Mouse (Mus musculus) midbrain, embryonic 10.5 days (tissue): ENCODE results near the gene Ptpn9. TPM values are rescaled to one million over a fixed set of nuclear protein-coding genes. Genes with fewer than 3 reads are reported as not detected.
"Not testable (repeated sequence)": the region's sequence is repeated elsewhere in the genome, so short reads cannot be mapped to it uniquely, and the experiment has no call there.

Experiments used
- DNase-seq: peaks from one replicate; pipeline ENCODE4 v3.0.0-alpha.2; 2017; ENCODE audit warnings: low spot score
- H3K27ac ChIP-seq: fragments of 300-500 bp; sonication (generic); replicated peaks from 2 replicates; pipeline ENCODE4 v1.5.1; 2016; ENCODE audit warnings: mild to moderate bottlenecking
- H3K27me3 ChIP-seq: fragments of 300-500 bp; sonication (generic); 2 replicates; pipeline ENCODE4 v1.6.1; 2016; ENCODE audit warnings: low read depth, mild to moderate bottlenecking; ENCODE audit not compliant: poor library complexity, severe bottlenecking
- H3K36me3 ChIP-seq: fragments of 300-500 bp; sonication (generic); 2 replicates; pipeline ENCODE4 v1.6.1; 2016; ENCODE audit warnings: mild to moderate bottlenecking, moderate library complexity
- H3K4me1 ChIP-seq: fragments of 300-500 bp; sonication (generic); 2 replicates; pipeline ENCODE4 v1.6.1; 2016
- H3K4me3 ChIP-seq: fragments of 300-500 bp; sonication (generic); 2 replicates; pipeline ENCODE4 v1.5.1; 2016; ENCODE audit warnings: mild to moderate bottlenecking, moderate library complexity
- H3K9me3 ChIP-seq: fragments of 300-500 bp; sonication (generic); replicated peaks from 2 replicates; pipeline ENCODE4 v1.6.1; 2016; ENCODE audit warnings: mild to moderate bottlenecking
- WGBS: fragments of 180-500 bp; shearing (Covaris S2); methylation state at CpG from one replicate; pipeline ENCODE4 v1.1.7; 2016; 5-methylcytosine and 5-hydroxymethylcytosine counted together
- polyA plus RNA-seq: library from polyadenylated mRNA; unstranded; fragments of >200 nt; fragmentation: Nextera tagmentation; extraction: Ambion mirVana; gene quantifications from 2 replicates; pipeline ENCODE4 v1.2.1, GENCODE M21; 2016

Ptpn9 gene
- 18.2 and 19.6 TPM in 2 replicates for polyA plus RNA-seq

DNA sequence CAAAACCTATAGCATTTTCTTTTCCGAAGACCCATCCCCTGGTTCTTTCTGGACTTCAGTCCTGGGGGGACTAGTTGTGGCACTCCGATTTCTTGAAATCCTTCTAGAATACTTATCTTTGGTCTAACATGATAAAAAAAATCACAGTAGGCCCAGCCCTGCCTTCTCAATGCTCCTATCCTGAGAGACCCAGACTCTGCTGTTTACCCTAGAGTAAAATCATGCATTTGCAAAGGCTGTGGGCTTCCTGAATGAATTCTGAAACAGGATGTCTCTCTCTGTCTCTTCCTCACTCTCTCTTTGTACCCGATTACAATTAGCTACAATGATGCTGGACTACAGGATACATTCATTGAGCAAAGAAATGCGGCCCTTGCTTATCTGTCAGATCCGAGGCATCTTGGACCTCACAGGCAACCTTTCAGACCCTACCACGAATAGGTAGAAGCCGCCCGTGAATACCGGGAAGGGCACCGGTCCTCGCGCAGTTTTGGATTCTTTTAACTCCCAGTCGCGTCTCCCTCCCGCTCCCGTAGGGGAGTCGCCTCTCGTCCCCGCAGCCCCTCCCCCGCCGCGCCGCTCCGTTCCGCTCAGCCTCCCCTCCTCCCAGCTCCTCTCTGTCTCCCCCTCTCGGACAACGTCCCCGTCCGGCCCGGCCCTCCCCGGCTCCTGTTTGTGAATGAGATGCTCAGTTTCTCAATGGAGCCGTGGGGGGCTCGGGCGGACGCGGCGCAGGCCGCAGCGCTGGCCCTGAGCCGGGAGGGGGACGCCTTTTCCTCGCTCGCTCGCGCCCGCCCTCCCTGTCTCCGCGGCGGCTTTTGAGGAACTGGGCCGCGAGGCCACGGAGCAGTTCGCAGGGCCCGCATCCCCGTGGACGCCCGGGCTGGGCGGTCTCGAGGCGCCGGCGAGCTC lies at the start of gene Ptpn9:
Gene Ptpn9, plus strand, starts transcription at position 638 of the 912 bp plus-strand sequence.
- Histone ChIP-seq H3K27ac (peak within 1 kb of the TSS; percentile 98), H3K4me3 (peak within 1 kb of the TSS; percentile 92), H3K4me1 (peaks cover 18% of the 10 kb centered on the region), H3K9me3 (no peaks in the 10 kb centered on the region), H3K36me3 (peaks cover under 1% of the 10 kb centered on the region; the same call in 1 of the 2 replicates), H3K27me3 (no peaks in the 10 kb centered on the region)
- WGBS = 2% methylated on average over 62 of the region's 62 CpGs
- DNase-seq = peak; percentile 95

DNA sequence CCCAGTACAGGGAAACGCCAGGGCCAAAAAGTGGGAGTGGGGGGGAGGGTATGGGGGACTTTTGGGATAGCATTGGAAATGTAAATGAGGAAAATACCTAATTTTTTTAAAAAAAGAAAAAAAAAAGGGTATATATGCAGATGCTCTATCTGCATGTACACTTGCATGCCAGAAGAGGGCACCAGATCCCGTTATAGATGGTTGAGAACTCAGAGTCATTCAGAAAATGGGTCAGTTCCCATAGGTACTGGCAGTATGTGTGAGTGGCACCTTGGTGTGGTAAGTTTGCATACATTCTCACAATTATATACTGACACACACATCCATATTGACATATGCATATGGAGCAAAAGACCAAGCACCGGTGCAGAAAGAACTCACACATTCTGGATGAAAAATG lies 47.2 kb upstream of the Ptpn9 start:
- H3K36me3 ChIP-seq, H3K9me3 ChIP-seq, H3K4me3 ChIP-seq, H3K27me3 ChIP-seq, H3K27ac ChIP-seq: not testable (repeated sequence)
- WGBS = 36% methylated on average over 3 of the region's 3 CpGs
- peak; percentile 40 for DNase-seq
- H3K4me1 ChIP-seq = peaks cover 17% of the 10 kb centered on the region

DNA sequence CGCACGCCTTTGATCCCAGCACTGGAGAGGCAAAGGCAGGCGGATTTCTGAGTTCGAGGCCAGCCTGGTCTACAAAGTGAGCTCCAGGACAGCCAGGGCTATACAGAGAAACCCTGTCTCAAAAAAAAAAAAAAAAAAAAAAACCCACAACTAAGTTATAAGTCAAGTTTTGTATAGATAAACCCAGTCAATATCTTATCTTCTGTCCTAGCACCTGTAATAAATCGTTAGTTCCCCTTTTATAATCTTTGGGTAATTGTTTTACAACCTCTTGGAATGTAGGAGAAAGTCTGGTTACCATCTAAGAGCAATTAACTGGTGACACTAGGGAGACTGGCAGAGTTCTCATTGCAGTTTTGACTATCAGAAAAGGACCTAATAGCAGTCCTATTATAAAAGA lies 46.0 kb upstream of the Ptpn9 start:
- H3K4me1 ChIP-seq = peaks cover 17% of the 10 kb centered on the region
- H3K27me3 ChIP-seq, H3K9me3 ChIP-seq, DNase-seq, H3K27ac ChIP-seq, H3K36me3 ChIP-seq, H3K4me3 ChIP-seq: not testable (repeated sequence)
- 89% methylated on average over 5 of the region's 5 CpGs for WGBS

DNA sequence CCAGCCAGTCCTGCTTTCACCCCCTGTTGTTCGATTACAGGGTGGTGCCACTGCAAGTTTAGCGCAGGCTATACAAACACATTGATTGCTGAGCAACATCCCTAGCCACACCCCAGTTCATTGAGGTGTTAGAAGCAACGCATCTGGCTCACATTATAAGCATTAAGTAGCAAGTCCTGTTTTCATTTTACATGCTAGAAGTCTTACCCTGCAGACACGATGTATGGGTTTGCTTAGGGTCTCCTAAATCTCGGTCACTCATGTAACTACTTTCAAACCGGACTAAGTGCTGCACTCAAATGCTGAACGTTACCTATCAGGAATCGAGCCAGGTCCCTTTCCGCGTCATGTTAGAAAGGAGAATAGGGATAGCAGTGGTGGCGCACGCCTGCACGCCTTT lies 45.0 kb upstream of the Ptpn9 start:
- Histone ChIP-seq H3K27ac (peak overlapping the region; percentile 92), H3K4me3 (peak overlapping the region; percentile 71), H3K4me1 (peaks cover 17% of the 10 kb centered on the region), H3K9me3 (no peaks in the 10 kb centered on the region), H3K36me3 (no peaks in the 10 kb centered on the region), H3K27me3 (no peaks in the 10 kb centered on the region)
- peak; percentile 18 for DNase-seq
- WGBS = 38% methylated on average over 13 of the region's 13 CpGs

DNA sequence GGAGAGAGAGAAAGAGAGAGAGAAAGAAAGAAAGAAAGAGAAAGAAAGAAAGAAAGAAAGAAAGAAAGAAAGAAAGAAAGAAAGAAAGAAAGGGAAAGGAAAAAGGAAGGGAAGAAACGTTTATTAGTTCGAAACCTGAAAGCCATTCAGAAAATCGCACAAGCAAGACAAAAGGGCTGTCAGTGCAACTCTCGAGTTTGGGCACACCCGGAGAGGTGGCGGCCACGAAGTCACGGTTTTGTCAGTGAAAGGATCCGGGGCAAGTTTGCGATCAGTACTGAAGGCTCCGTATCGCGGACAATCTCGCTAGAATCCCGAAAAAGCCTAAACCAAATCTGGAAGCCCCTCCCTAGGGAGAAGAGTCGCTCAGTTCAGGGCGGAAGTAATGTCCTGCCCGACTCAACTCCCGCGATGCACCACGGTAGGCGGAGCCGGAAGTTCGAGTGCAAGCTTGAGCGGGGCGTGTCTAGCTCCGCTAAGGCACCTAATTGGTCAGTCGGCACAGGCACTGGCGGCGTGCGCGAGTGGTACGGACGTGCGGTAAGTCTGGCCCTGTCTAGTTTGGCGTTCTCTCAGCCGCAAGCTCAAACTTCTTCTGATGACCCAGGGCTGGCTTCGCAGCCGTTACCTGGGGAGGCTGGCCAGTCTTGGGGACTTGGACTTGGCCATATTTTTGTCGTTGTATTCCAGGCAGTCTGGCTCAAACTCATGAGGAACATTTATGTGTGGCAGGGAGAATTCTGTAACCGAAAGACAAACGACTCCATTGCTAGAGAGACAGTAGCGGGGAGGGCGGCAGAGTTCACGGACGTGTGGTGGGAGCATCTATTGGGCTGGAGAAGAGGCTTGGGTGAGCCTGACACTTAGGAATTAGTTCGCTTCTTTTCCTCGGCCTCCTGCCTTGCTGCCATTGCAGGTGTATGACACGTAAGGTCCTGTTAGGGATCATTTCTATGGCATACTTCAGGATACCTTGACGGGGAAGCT lies 44.0 kb upstream of the Ptpn9 start, which contains the start of gene Snupn:
Gene Snupn, plus strand, starts transcription at position 465 of the 987 bp plus-strand sequence.
- peak; percentile 98 for DNase-seq
- H3K9me3 ChIP-seq = no peaks in the 10 kb centered on the region
- H3K4me3 ChIP-seq = peak within 1 kb of the TSS; percentile 71
- no peaks in the 10 kb centered on the region for H3K27me3 ChIP-seq
- WGBS = 1% methylated on average over 50 of the region's 50 CpGs
- H3K4me1 ChIP-seq = peaks cover 17% of the 10 kb centered on the region
- H3K27ac ChIP-seq = peak within 1 kb of the TSS; percentile 92
- H3K36me3 ChIP-seq = peaks cover 3% of the 10 kb centered on the region; the same call in 1 of the 2 replicates

DNA sequence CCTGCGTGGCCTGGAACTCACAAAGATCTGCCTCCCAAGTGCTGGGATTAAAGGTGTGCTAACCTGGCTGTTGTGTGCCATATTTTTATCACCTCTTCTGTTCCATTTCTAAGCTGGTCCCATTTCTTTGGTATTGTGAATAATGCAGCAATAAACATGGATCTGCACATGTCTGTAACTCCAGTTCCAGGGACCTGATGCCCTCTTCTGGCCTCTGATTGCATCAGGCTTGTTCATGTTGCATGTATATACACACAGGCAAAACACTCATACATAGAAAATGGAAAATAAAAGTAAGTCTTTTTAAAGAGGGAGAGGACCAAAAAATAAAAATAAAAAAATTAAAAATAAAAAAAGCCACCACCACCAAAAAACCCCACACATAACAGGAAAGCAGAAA lies 41.2 kb upstream of the Ptpn9 start:
- DNase-seq = no peak
- 94% methylated on average over 1 of the region's 1 CpGs for WGBS
- peaks cover 17% of the 10 kb centered on the region for H3K4me1 ChIP-seq
- H3K9me3 ChIP-seq = no peaks in the 10 kb centered on the region
- H3K27ac ChIP-seq = no peak overlapping the region
- H3K27me3 ChIP-seq = no peaks in the 10 kb centered on the region
- H3K36me3 ChIP-seq = peaks cover 19% of the 10 kb centered on the region
- H3K4me3 ChIP-seq = no peak overlapping the region

DNA sequence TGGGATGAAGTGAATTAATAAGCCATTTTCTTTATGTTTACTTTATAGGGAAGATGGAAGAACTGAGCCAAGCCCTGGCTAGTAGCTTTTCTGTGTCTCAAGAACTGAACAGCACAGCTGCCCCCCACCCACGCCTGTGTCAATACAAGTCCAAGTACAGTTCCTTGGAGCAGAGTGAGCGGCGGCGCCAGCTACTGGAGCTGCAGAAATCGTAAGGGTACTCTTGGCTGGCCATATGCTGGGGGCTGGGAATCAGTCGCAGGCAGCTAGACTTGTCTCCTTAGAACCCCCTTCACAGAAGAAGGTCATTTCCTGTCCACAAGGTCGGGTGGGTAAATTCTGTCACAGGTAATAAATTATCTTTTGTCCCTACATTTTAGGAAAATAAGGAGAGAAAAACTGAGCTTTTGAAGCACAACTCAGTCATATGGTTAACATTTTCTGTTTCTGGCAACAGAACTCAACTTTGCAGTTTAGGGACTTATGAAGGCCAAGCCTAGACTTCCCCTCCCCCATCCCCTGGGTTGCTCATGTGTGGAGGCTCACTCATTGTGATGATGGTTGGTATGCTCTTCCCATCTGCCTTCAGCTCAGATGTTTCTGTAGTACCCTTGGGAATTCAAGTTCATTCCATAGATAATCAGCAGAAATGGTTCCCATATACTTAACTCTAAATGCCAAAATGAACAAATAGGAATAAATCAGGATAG lies 37.6 kb upstream of the Ptpn9 start:
- no peaks in the 10 kb centered on the region for H3K27me3 ChIP-seq
- H3K9me3 ChIP-seq = peaks cover 5% of the 10 kb centered on the region; the same call in 1 of the 2 replicates
- WGBS = 85% methylated on average over 7 of the region's 7 CpGs
- no peak for DNase-seq
- H3K36me3 ChIP-seq = peaks cover 36% of the 10 kb centered on the region
- no peak overlapping the region for H3K27ac ChIP-seq
- 0 out of 2 replicates have a peak, but pooled peaks cover 2% of the 10 kb centered on the region for H3K4me1 ChIP-seq
- H3K4me3 ChIP-seq = no peak overlapping the region

DNA sequence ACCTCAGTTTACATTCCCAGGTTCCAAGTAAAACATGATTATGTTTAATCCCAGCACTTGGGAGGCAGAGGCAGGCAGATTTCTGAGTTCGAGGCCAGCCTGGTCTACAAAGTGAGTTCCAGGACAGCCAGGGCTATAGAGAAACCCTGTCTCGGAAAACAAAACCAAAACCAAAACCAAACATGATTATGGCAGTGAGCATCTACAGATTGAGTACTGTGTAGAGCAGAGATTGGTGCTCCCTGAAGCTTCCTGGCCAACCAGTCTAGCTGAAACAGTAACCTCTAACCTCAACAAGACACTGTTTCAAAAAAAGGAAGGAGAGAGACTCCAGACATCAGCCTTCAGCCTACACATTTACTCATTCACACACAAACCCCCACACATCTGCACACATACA lies 36.0 kb upstream of the Ptpn9 start:
- 93% methylated on average over 2 of the region's 2 CpGs for WGBS
- H3K36me3 ChIP-seq = peaks cover 51% of the 10 kb centered on the region

DNA sequence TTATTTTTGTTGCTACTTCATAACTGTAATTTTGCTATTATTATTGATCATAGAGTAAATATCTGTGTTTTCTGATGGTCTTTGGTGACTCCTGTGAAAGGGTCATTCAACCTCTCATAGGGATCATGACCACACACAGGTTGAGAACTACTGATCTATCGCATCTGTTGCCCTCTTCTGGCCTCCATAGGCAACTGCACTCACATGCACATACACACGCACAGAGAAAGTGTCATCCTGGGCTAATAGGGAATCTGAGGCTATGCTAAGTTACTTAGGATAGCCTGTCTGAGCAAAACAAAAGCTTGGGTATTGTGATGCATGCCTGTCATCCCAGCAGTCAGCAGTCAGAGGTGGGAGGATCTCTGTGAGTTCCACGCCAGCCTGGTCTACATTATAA lies 33.1 kb upstream of the Ptpn9 start:
- peaks cover 5% of the 10 kb centered on the region; the same call in 1 of the 2 replicates for H3K9me3 ChIP-seq
- no peak overlapping the region for H3K27ac ChIP-seq
- no peak for DNase-seq
- peaks cover 60% of the 10 kb centered on the region for H3K36me3 ChIP-seq
- H3K27me3 ChIP-seq = no peaks in the 10 kb centered on the region
- no peak overlapping the region for H3K4me3 ChIP-seq
- WGBS = 92% methylated on average over 3 of the region's 3 CpGs
- H3K4me1 ChIP-seq = no peaks in the 10 kb centered on the region

More for the DNA sequence above, 36.0 kb upstream of the Ptpn9 start:
- H3K27ac ChIP-seq = no peak overlapping the region
- no peak overlapping the region for H3K4me3 ChIP-seq
- H3K4me1 ChIP-seq = no peaks in the 10 kb centered on the region
- peaks cover 5% of the 10 kb centered on the region; the same call in 1 of the 2 replicates for H3K9me3 ChIP-seq
- no peaks in the 10 kb centered on the region for H3K27me3 ChIP-seq
- DNase-seq = no peak

DNA sequence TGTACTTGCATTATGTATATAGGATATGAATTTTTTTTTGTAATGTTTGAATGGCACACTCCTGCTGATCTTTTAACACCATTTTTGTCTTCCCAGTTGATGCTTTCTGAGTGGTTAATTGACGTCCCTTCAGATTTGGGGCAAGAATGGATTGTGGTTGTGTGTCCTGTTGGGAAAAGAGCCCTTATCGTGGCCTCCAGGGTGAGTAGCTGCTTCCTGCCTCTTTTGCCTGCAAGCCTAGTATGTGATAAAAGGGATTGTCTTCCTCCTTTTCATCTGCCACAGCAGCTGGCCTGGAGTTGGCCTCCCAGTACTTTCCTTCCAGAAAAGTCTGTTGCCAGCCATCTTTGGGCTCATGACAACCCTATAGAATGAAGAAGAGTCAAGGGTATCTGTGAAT lies 24.6 kb upstream of the Ptpn9 start:
- DNase-seq = no peak
- WGBS = 81% methylated on average over 2 of the region's 2 CpGs
- Histone ChIP-seq H3K4me1 (no peaks in the 10 kb centered on the region), H3K27ac (no peak overlapping the region), H3K9me3 (no peaks in the 10 kb centered on the region), H3K27me3 (no peaks in the 10 kb centered on the region), H3K36me3 (peaks cover 36% of the 10 kb centered on the region), H3K4me3 (no peak overlapping the region)

DNA sequence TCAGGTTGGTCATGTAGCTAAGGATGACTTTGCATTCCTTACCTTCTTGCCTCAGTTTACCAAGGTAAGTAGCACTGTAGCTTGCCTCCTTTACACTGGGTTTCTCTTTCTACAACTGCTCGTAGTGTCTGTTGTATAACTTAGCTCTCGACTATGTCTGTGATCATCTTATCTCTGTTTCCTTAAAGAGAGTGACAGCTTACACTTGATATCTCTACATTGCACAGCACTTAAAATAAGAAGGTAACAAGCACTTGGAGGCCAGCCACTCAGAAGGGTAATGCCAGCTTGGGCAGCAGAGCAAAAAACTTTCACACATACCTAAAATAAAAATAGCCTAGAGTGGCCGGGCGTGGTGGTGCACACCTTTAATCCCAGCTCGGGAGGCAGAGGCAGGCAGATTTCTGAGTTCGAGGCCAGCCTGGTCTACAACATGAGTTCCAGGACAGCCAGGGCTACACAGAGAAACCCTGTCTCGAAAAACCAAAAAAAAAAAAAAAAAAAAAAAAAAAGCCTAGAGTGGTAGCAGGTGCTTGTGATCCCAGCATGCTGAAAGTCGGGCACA lies 20.7 kb upstream of the Ptpn9 start:
- Histone ChIP-seq H3K27ac (no peak overlapping the region), H3K27me3 (no peaks in the 10 kb centered on the region), H3K36me3 (peaks cover 26% of the 10 kb centered on the region), H3K9me3 (no peaks in the 10 kb centered on the region), H3K4me1 (no peaks in the 10 kb centered on the region), H3K4me3 (no peak overlapping the region)
- WGBS = 89% methylated on average over 8 of the region's 8 CpGs
- no peak for DNase-seq

DNA sequence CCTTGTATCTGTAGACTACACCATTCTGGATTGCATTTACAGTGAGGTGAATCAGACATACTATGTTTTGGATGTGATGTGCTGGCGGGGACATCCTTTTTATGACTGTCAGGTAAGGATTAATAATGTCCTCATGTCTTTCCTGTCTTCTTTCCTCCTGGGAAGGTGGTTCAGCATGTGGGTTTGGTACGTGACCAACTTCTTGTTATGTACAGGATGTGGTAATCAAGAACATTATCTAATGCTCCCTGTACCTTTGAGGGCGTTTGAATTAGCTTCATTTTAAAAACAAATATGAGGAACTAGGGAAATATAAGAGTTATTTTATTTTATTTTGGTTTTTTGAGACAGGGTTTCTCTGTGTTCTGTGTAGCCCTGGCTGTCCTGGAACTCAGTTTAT lies 19.5 kb upstream of the Ptpn9 start:
- Histone ChIP-seq H3K9me3 (no peaks in the 10 kb centered on the region), H3K4me3 (no peak overlapping the region), H3K27me3 (no peaks in the 10 kb centered on the region), H3K27ac (no peak overlapping the region), H3K36me3 (peaks cover 30% of the 10 kb centered on the region), H3K4me1 (no peaks in the 10 kb centered on the region)
- no peak for DNase-seq
- WGBS = 89% methylated on average over 3 of the region's 3 CpGs
